Mouse (Mus musculus) heart, postnatal 0 days (tissue): ENCODE measurements at regions not wholly inside any gene's neighbourhood (a gene's known extent, or its start where the extent isn't known, plus 50 kb on each side); places are given as distances from the start of the nearest gene placed in this dataset.

ENCODE experiments used
- CTCF ChIP-seq: IDR thresholded peaks from 2 replicates; pipeline ENCODE4 v1.5.1; 2016; ENCODE audit warnings: antibody characterized with exemption, control low read depth, low read depth
- EP300 ChIP-seq: IDR thresholded peaks from 2 replicates; pipeline ENCODE4 v1.6.1; 2016; ENCODE audit warnings: antibody characterized with exemption, low read depth

DNA sequence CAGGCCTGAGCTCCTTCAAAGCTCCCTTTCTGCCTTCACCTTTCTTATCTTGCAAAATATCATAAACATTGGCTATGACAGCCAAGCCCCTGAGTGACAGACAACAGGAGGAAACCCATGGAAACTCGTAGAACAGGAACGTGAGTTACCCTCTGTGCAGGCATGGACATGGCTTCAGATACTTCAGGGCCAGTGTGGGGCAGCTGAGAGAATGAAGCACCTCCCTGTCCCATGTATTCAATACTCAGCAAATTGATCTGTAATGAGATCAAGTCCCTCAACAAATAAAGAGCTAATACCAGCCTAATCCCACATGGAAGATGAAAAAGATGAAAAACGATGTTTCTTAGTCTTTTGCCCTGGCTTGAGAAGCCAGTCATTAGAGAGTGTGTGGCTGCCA is 249.5 kb downstream of the Maf start:
- TF ChIP-seq CTCF (no peak), EP300 (no peak)
